Mouse (Mus musculus) brown adipose tissue, adult 24 weeks (tissue): ENCODE results near the gene Armc2. TPM values are rescaled to one million over a fixed set of nuclear protein-coding genes. Genes with fewer than 3 reads are reported as not detected.
A peak's percentile ranks its signal among the peaks of the same experiment; 100 is the strongest.

Experiments
- H3K27ac ChIP-seq: fragments of 200-500 bp; replicated peaks from 2 replicates; pipeline ENCODE4 v1.5.1; 2012; ENCODE audit warnings: low read depth, mild to moderate bottlenecking, low read length
- H3K4me1 ChIP-seq: fragments of 200-500 bp; 2 replicates; pipeline ENCODE4 v1.6.1; 2012; ENCODE audit warnings: low read length, mixed read lengths; ENCODE audit not compliant: control insufficient read depth, insufficient read depth, insufficient read length
- H3K4me3 ChIP-seq: fragments of 200-500 bp; 2 replicates; pipeline ENCODE4 v1.5.1; 2012; ENCODE audit warnings: low read depth, mild to moderate bottlenecking, low read length, moderate library complexity; ENCODE audit not compliant: insufficient read depth
- polyA plus RNA-seq: library from polyadenylated mRNA; stranded (reverse); fragments of >200 nt; gene quantifications from 2 replicates; pipeline ENCODE4 v1.2.4, GENCODE M21; 2012; ENCODE audit not compliant: missing spikeins, insufficient read depth, insufficient read length

The Armc2 gene
- polyA plus RNA-seq, 1 experiment: not detected

- Histone ChIP-seq H3K4me3 (no peak overlapping the region), H3K27ac (no peak overlapping the region), H3K4me1 (peaks cover 9% of the 10 kb centered on the region)
These were observed 87.3 kb downstream of the Armc2 start for GRCm38 (mm10) chr10:41930966-41931365.

- Histone ChIP-seq H3K4me3 (no peak overlapping the region), H3K27ac (no peak overlapping the region), H3K4me1 (no peaks in the 10 kb centered on the region)
These were observed 91.5 kb downstream of the Armc2 start for GRCm38 (mm10) chr10:41926726-41927125.

GRCm38 (mm10) chr10:41912290-41912994 is 105.8 kb downstream of the Armc2 start:
- no peaks in the 10 kb centered on the region for H3K4me1 ChIP-seq
- H3K4me3 ChIP-seq: no peak overlapping the region
- H3K27ac ChIP-seq: no peak overlapping the region

- Histone ChIP-seq H3K4me3 (no peak overlapping the region), H3K27ac (no peak overlapping the region), H3K4me1 (no peaks in the 10 kb centered on the region)
These were observed 109.3 kb downstream of the Armc2 start for GRCm38 (mm10) chr10:41908899-41909298.

GRCm38 (mm10) chr10:41907950-41908349 is 110.3 kb downstream of the Armc2 start:
- Histone ChIP-seq H3K4me3 (no peak overlapping the region), H3K4me1 (no peaks in the 10 kb centered on the region), H3K27ac (no peak overlapping the region)

- Histone ChIP-seq H3K4me3 (no peak overlapping the region), H3K27ac (no peak overlapping the region), H3K4me1 (no peaks in the 10 kb centered on the region)
These were observed 110.8 kb downstream of the Armc2 start for GRCm38 (mm10) chr10:41907473-41907872.

GRCm38 (mm10) chr10:41901864-41902263 is 116.4 kb downstream of the Armc2 start:
- Histone ChIP-seq H3K27ac (no peak overlapping the region), H3K4me3 (no peak overlapping the region), H3K4me1 (no peaks in the 10 kb centered on the region)

- Histone ChIP-seq H3K4me3 (no peak overlapping the region), H3K4me1 (no peaks in the 10 kb centered on the region), H3K27ac (no peak overlapping the region)
These were observed 116.8 kb downstream of the Armc2 start for GRCm38 (mm10) chr10:41901456-41901855.

GRCm38 (mm10) chr10:41896865-41897264 is 121.4 kb downstream of the Armc2 start:
- Histone ChIP-seq H3K4me1 (peaks cover 3% of the 10 kb centered on the region; the same call in 1 of the 2 replicates), H3K4me3 (no peak overlapping the region), H3K27ac (no peak overlapping the region)

- peaks cover 3% of the 10 kb centered on the region; the same call in 1 of the 2 replicates for H3K4me1 ChIP-seq
- H3K4me3 ChIP-seq: no peak overlapping the region
- no peak overlapping the region for H3K27ac ChIP-seq
These were observed 121.8 kb downstream of the Armc2 start for GRCm38 (mm10) chr10:41896425-41896824.

GRCm38 (mm10) chr10:41893433-41894411 is 124.5 kb downstream of the Armc2 start:
- Histone ChIP-seq H3K27ac (no peak overlapping the region), H3K4me1 (peaks cover 6% of the 10 kb centered on the region; the same call in 1 of the 2 replicates), H3K4me3 (no peak overlapping the region)

GRCm38 (mm10) chr10:41891312-41891711 is 126.9 kb downstream of the Armc2 start:
- Histone ChIP-seq H3K4me1 (peaks cover 6% of the 10 kb centered on the region; the same call in 1 of the 2 replicates), H3K27ac (no peak overlapping the region), H3K4me3 (no peak overlapping the region)

GRCm38 (mm10) chr10:41890537-41890936 is 127.7 kb downstream of the Armc2 start:
- Histone ChIP-seq H3K4me3 (no peak overlapping the region), H3K27ac (no peak overlapping the region), H3K4me1 (peaks cover 6% of the 10 kb centered on the region; the same call in 1 of the 2 replicates)

- Histone ChIP-seq H3K4me3 (peak overlapping the region; percentile 8; the same call in 1 of the 2 replicates), H3K27ac (no peak overlapping the region)
These were observed 128.7 kb downstream of the Armc2 start for GRCm38 (mm10) chr10:41889566-41889965.

GRCm38 (mm10) chr10:41888365-41888941 is 129.8 kb downstream of the Armc2 start:
- Histone ChIP-seq H3K4me3 (0 out of 2 replicates have a peak overlapping the region, but pooled peaks have one; percentile 25), H3K4me1 (peaks cover 10% of the 10 kb centered on the region; the same call in 1 of the 2 replicates), H3K27ac (no peak overlapping the region)

More at GRCm38 (mm10) chr10:41889566-41889965, 128.7 kb downstream of the Armc2 start:
- peaks cover 6% of the 10 kb centered on the region; the same call in 1 of the 2 replicates for H3K4me1 ChIP-seq
